Mouse (Mus musculus) intestine, postnatal 0 days (tissue): ENCODE results near the gene Xpr1. TPM values are rescaled to one million over a fixed set of nuclear protein-coding genes. Genes with fewer than 3 reads are reported as not detected.
A peak's percentile ranks its signal among the peaks of the same experiment; 100 is the strongest.

Experiments
- ATAC-seq: fragments of 200-750 bp; cut with Nextera tagmentation; 2 replicates; pipeline ENCODE4 v1.8.0; 2017; ENCODE audit warnings: mild to moderate bottlenecking, moderate TSS enrichment, moderate library complexity
- H3K27ac ChIP-seq: fragments of 300-500 bp; sonication (generic); 2 replicates; pipeline ENCODE4 v1.5.1; 2014; ENCODE audit warnings: mild to moderate bottlenecking, low read depth, low read length, moderate library complexity
- H3K27me3 ChIP-seq: fragments of 300-500 bp; sonication (generic); replicated peaks from 2 replicates; pipeline ENCODE4 v1.6.1; 2014; ENCODE audit warnings: low read length, mixed read lengths; ENCODE audit not compliant: control insufficient read depth, insufficient read depth
- H3K36me3 ChIP-seq: fragments of 300-500 bp; sonication (generic); 2 replicates; pipeline ENCODE4 v1.6.1; 2014; ENCODE audit warnings: mild to moderate bottlenecking, moderate library complexity; ENCODE audit not compliant: control insufficient read depth, insufficient read depth
- H3K4me1 ChIP-seq: fragments of 300-500 bp; sonication (generic); replicated peaks from 2 replicates; pipeline ENCODE4 v1.6.1; 2014; ENCODE audit warnings: antibody characterized with exemption, low read length, mixed read lengths; ENCODE audit not compliant: control insufficient read depth, insufficient read depth
- H3K4me2 ChIP-seq: fragments of 300-500 bp; sonication (generic); replicated peaks from 2 replicates; pipeline ENCODE4 v1.6.1; 2014; ENCODE audit warnings: low read depth, mild to moderate bottlenecking, moderate library complexity
- H3K4me3 ChIP-seq: fragments of 300-500 bp; sonication (generic); 2 replicates; pipeline ENCODE4 v1.5.1; 2014; ENCODE audit warnings: low read depth, low read length
- H3K9ac ChIP-seq: fragments of 300-500 bp; sonication (generic); 2 replicates; pipeline ENCODE4 v1.6.1; 2014; ENCODE audit warnings: mild to moderate bottlenecking, low read depth, low read length
- H3K9me3 ChIP-seq: fragments of 300-500 bp; sonication (generic); 2 replicates; pipeline ENCODE4 v1.6.1; 2016; ENCODE audit warnings: mixed run types; ENCODE audit not compliant: control insufficient read depth
- CTCF ChIP-seq: sonication (generic); IDR thresholded peaks from 2 replicates; pipeline ENCODE4 v1.5.1; 2016; ENCODE audit warnings: low read depth, mild to moderate bottlenecking, control low read depth, antibody characterized with exemption, moderate library complexity
- WGBS: fragments of 180-500 bp; shearing (Covaris S2); extraction: QIAGEN DNeasy Blood & Tissue Kit; methylation state at CpG from one replicate; pipeline ENCODE4 v1.1.7; 2014; 5-methylcytosine and 5-hydroxymethylcytosine counted together
- polyA plus RNA-seq: library from polyadenylated mRNA; unstranded; fragments of >200 nt; fragmentation: Nextera tagmentation; extraction: Ambion mirVana; gene quantifications from 2 replicates; pipeline ENCODE4 v1.2.1, GENCODE M21; 2015

The Xpr1 gene
- polyA plus RNA-seq, 1 experiment from 2014 or later, result 5.8 TPM

DNA sequence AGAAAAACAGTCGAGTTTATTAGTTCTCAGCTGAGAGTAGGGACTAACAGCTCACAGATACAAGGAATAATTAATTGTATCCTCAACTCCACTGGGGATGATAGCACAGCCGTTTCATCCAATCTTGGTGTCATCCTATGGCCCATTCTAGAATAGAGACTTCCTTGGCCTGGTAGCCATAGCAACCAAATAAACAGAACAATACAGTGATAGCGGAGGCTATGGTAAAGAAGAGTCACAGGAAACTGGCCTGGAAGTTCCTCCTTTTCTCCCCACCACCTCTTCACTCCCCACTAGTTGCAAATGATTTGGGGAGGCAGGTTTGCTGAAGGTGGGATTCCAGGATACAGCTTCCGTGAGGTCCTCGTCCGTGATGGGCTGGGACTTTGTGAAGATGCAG is 30.1 kb upstream of the Xpr1 start:
- Histone ChIP-seq H3K4me1 (no peaks in the 10 kb centered on the region), H3K27ac (no peak overlapping the region), H3K4me3 (no peak overlapping the region), H3K9me3 (no peaks in the 10 kb centered on the region), H3K4me2 (no peak overlapping the region), H3K36me3 (no peaks in the 10 kb centered on the region), H3K9ac (no peak overlapping the region), H3K27me3 (no peaks in the 10 kb centered on the region)
- no peak for ATAC-seq
- 56% methylated on average over 6 of the region's 6 CpGs for WGBS
- TF ChIP-seq CTCF, result no peak

DNA sequence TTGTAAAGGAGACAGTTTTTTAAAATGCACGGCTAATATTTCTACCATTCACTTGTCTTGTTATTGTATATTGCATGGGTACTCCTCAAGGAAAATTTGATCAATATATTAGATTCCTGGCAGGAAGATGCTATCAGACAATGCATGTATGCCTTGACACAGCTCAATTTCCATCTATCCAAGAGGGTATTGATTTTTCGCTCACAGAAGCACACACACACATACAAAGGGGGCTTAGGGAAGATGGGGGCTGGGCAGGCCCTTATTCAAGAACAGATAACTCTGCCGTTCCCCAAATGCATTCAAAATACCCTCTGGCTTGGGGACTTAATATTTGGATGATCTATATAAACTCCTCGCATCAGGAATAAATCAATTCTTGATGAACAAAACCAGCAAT is 25.9 kb upstream of the Xpr1 start:
- H3K4me3 ChIP-seq, result no peak overlapping the region
- no peaks in the 10 kb centered on the region for H3K36me3 ChIP-seq
- H3K4me2 ChIP-seq, result no peak overlapping the region
- H3K4me1 ChIP-seq, result no peaks in the 10 kb centered on the region
- no peaks in the 10 kb centered on the region for H3K9me3 ChIP-seq
- TF ChIP-seq CTCF, result no peak
- WGBS, result 83% methylated on average over 4 of the region's 4 CpGs
- no peak for ATAC-seq
- no peaks in the 10 kb centered on the region for H3K27me3 ChIP-seq
- H3K9ac ChIP-seq, result no peak overlapping the region
- H3K27ac ChIP-seq, result no peak overlapping the region

DNA sequence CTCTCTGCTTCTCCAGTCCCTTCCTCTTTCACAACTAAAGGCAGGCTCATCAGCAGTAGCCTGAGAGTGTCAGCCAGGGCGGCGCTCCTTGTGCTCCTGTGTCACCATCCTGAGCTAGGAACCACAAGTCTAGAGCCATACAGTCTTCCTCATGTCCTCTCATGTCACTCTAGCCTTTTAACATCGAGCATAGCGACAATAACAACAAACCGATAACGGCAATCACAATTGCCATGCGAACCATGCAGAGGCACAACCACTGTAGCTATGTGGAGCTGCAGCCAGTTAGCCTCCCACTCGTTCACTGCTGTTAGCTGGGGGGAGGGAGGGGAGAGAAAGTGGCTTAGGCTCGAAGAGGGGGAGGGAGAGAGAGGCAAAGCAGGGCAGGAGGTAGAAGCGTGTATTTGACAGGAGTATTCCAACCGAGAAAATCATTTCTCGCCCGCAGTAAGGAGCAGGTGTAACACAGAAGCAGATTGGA is 25.3 kb upstream of the Xpr1 start:
- Histone ChIP-seq H3K9ac (no peak overlapping the region), H3K4me2 (no peak overlapping the region), H3K4me1 (no peaks in the 10 kb centered on the region), H3K27ac (no peak overlapping the region), H3K9me3 (no peaks in the 10 kb centered on the region), H3K4me3 (no peak overlapping the region), H3K36me3 (no peaks in the 10 kb centered on the region), H3K27me3 (no peaks in the 10 kb centered on the region)
- ATAC-seq, result no peak
- 69% methylated on average over 13 of the region's 13 CpGs for whole genome bisulfite sequencing
- no peak for TF ChIP-seq CTCF

DNA sequence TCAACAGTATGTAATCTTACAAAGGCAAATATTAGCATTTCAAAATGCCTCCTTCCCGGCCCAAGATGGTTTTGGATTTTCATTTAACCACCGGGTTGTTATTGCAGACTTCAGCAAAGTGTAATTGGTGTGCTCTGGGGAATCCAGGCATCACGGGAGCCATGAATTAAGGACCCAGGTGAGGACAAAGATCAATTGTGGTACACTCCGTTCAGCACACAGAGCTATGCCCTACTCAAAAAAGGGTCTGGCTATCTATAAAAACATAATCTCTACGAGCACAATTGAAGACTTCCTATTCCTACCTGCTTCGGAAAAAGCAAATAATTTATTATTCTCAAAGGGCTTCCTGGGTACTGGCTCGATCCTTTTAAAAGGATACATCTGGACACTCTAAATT is 22.3 kb upstream of the Xpr1 start:
- H3K27ac ChIP-seq, result no peak overlapping the region

DNA sequence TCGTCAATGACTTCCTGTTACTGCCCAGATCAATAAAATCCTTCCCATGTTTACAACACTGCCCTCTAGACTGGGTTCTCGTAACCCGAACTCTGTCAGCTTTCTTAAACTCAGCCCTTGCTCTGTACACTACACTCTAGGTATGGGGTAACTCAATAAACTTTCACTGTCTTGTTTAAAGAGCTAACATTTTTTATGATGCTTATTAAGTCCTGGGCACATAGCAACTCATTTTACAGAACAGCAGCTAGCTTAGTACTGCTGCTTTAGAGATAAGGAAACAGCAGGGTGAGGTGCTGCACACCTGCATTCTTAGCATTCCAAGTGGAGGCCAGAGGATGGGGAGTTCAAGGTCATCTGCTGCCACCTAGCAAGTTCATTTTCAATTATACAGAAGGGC is 21.3 kb upstream of the Xpr1 start:
- WGBS, result 17% methylated on average over 3 of the region's 3 CpGs
- peak; percentile 32; the same call in 1 of the 2 replicates for TF ChIP-seq CTCF
- Histone ChIP-seq H3K4me3 (no peak overlapping the region), H3K27me3 (no peaks in the 10 kb centered on the region), H3K9ac (no peak overlapping the region), H3K27ac (no peak overlapping the region), H3K4me1 (no peaks in the 10 kb centered on the region), H3K36me3 (no peaks in the 10 kb centered on the region), H3K9me3 (no peaks in the 10 kb centered on the region), H3K4me2 (0 out of 2 replicates have a peak overlapping the region, but pooled peaks have one; percentile 17)
- peak; percentile 79 for ATAC-seq

More for the DNA sequence above, 22.3 kb upstream of the Xpr1 start:
- no peak for ATAC-seq
- no peak overlapping the region for H3K4me3 ChIP-seq
- H3K4me2 ChIP-seq, result no peak overlapping the region
- H3K4me1 ChIP-seq, result no peaks in the 10 kb centered on the region
- H3K36me3 ChIP-seq, result no peaks in the 10 kb centered on the region
- 35% methylated on average over 7 of the region's 7 CpGs for WGBS
- no peaks in the 10 kb centered on the region for H3K27me3 ChIP-seq
- H3K9ac ChIP-seq, result no peak overlapping the region
- no peak for TF ChIP-seq CTCF
- H3K9me3 ChIP-seq, result no peaks in the 10 kb centered on the region

DNA sequence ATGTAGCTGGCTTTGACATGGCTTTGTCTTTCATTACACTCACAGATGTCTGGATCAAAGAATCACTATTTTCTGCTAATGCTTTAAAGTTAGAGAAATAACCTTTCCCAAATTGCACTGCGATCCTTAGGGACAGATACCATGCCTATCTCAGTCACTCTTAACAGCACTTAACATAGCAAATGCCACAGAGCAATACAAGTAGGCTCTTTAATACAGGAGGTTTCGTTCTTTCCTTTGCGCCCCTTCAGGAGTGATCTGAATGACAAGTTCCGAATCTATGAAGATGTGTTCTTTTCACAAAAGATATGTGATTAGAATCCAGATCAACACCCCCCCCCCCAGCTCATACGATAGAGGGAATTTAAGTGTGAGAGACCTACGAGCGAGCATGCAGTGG is 12.1 kb upstream of the Xpr1 start:
- no peaks in the 10 kb centered on the region for H3K27me3 ChIP-seq
- H3K27ac ChIP-seq, result no peak overlapping the region
- H3K4me2 ChIP-seq, result no peak overlapping the region
- H3K9me3 ChIP-seq, result no peaks in the 10 kb centered on the region
- no peak overlapping the region for H3K9ac ChIP-seq
- 92% methylated on average over 7 of the region's 7 CpGs for WGBS
- no peaks in the 10 kb centered on the region for H3K36me3 ChIP-seq
- no peaks in the 10 kb centered on the region for H3K4me1 ChIP-seq
- no peak for ATAC-seq
- no peak overlapping the region for H3K4me3 ChIP-seq
- no peak for TF ChIP-seq CTCF
